Mouse (Mus musculus): Measurements from ENCODE around the gene Klf12.

GRCm38 (mm10) chr14:100239874-100240273 is 44.6 kb downstream of the Klf12 start:
- TF ChIP-seq POLR2A (IDR thresholded peaks at IDR 0.05; ENCODE audit: insufficient read depth, low read depth, low read length) (no peak), CTCF (IDR thresholded peaks at IDR 0.05; ENCODE audit: insufficient read depth, low read depth, low read length) (no peak)
